Mouse (Mus musculus) adipocyte (in vitro differentiated cells): Measurements from ENCODE around the gene Zfp385b.
A peak's percentile ranks its signal among the peaks of the same experiment; 100 is the strongest.

Experiments used
- DNase-seq: peaks from one replicate; pipeline ENCODE4 v3.0.0-alpha.2; 2016; ENCODE audit warnings: low spot score

Zfp385b gene

DNA sequence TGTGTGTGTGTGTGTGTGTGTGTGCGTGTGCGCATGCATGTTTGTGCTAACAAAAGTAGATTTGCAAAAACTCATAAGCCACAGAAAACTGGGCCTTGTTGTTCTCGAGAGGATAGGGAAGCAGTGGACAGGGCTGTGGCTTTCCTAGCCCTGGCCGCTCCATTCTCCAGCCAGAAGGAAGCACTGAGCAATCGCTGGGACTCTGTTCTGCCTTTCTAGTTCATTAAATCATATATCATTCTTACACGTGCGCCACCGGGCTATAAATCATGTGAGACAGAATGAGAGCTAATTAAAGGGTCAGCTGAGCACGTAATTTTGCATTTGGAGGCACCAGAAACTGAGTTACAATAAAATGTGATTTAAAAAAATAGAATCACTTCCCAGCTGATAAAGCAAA, 29.1 kb downstream of the Zfp385b start:
- DNase-seq: no peak

- DNase-seq: no peak
Measured at GRCm38 (mm10) chr2:77781390-77781789, 38.0 kb downstream of the Zfp385b start.

- DNase-seq: no peak
Measured at GRCm38 (mm10) chr2:77777781-77778180, 41.7 kb downstream of the Zfp385b start.

DNA sequence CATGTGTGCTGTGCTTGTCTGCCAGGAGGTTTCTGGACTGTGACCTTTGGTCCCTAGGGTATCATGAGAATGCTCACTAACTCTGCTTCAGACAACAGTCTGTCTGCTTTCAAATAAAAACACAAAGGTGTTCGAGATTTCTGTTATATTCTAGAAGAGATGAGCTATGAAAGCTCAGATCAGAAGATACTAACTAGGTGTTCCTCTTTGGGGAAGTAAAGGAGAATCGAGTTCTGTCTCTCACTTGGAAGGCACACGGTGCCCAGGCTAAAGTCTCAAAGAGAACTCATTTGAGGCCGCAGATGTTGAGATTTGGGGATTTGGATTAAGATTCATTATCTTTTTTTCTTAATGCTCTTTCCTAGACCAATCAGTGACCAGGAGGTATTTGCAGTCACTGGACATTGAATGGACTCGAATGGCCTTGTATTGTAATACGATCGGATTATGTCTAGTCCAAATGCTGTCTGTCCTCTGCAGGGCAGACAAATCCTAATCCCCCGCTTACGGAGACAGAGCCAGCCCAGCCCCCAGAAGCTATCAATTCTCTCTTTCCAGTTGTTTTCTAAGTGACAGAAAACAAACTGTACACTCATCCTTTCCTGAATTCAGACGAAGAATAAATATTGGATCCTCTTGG, 42.3 kb downstream of the Zfp385b start:
- DNase-seq: no peak

GRCm38 (mm10) chr2:77775247-77775880, 44.1 kb downstream of the Zfp385b start:
- DNase-seq: no peak

DNA sequence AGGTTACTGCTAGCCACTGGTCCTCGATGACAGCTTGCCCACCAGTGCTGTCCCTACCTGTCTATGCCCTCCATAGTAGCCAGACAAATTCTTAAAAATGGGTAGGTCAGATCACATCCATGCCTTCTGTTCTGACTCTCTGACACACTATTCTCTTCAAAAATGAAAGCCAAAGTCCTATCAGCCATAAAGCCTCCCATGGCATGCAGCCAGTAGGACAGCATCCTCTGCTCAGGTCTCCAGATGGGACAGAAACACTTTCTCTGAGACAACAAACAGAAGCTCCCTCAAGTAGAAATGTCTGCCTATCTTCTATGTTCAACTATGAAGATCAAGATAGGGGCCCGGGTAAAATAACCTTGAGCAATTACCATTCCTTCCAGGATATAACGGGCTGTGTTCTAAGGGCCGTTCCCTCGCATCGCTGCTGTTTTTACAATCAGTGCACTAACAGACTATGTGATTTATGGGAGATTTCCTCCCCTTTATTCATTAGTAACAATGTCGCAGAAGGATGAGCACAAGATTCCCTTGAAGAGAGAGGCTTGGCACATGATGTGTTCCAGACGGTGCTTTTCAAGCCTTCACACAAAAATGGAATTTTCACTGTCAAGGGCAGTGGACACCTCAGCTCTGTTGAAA, 49.3 kb downstream of the Zfp385b start:
- DNase-seq: no peak

DNA sequence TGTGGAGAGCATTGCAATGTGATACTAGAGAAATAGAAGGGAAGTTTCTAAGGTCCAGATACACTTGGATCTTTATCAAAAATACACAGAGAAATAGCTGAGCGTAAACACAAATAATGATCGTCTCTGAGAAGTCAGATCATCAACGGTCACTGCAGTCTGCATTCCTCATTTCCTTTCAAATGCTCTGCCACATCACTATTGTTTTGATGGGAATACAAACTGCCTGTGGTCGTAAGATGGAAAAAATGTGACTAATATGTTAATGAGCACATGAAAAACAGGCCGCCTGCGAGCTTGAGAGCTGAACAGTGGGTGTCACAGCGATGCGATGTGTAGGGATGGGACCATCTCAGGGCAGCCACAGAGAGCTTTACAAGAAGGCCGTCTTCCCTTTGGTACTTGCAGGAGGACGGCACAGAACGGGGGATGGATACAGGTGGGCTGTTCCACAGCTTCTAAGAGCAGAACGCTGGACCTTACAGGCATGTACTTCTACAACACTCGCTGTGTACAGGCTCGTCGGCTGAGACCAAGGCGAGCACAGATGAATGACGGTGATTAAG, 51.0 kb downstream of the Zfp385b start:
- no peak for DNase-seq

GRCm38 (mm10) chr2:77761967-77762366, 57.5 kb downstream of the Zfp385b start:
- no peak for DNase-seq

DNA sequence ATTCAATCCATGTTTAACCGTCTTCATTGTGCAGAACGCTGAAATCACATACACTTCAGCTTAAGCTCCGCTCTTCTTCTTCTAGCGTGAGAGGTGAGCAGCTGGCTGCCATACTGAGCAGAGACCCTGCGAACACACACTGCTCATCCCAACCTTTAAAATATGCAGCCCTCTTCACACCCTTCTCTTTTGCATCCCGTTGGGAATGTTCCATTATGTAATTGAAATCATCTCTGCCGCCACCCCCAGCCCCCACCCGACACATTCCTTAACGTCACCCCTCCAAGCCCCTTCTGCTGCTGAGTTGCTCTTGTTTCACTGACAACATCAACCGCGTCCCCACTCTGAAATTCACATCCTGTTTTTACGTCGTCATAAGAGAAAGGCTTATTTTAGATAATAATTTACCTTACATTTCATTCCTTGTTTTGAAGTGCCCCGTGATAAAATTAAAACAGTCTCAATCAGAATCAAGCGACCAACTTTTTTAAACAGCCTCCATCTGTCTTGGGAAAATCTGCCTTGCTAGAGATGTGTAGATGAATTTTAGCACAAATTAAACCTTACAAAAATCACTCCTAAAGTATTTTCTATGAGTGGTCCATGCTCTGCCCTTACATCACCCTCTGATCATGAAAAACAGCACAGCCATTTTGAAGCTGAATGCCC, 60.9 kb downstream of the Zfp385b start:
- DNase-seq: no peak

- no peak for DNase-seq
Measured at GRCm38 (mm10) chr2:77752491-77752890, 66.9 kb downstream of the Zfp385b start.

GRCm38 (mm10) chr2:77749631-77750030, 69.8 kb downstream of the Zfp385b start:
- DNase-seq: peak; percentile 26

DNA sequence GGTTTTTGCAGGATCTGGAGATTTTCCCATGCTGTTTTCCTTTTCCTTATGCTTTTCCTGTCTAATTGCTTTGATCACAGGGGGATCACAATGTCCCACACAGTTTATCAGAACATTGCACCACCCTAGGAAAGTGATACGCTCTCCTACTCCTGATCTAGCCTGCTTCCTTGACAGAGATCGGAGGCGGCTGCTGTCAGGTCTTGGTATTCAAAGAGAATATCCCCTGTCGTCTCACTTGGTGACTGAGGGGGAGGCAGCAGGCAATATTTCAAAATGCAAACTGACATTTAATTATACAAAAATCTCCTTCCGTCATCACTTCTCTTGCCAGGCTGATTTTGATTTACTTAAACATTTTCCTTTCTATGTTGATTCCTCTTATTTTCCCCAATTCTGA, 73.0 kb downstream of the Zfp385b start:
- DNase-seq: no peak

DNA sequence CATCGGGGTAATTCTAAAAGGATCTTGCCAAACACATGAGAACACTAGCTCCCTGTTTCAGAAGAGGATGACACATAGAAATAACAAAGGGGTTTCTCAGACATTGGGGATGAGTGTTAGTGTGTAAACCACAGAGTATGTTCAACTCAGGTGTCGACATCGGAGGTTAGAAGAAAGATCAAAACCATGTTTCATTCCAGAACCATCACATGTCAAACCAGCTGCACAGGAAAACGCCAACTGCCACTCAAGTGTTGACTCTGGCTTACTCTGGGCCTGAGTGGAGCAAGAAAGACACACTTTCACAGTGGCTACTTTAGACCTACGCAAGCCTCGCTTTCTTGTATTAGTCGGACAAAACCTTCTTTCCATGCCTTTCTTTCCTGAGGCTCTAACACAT, 74.2 kb downstream of the Zfp385b start:
- no peak for DNase-seq

DNA sequence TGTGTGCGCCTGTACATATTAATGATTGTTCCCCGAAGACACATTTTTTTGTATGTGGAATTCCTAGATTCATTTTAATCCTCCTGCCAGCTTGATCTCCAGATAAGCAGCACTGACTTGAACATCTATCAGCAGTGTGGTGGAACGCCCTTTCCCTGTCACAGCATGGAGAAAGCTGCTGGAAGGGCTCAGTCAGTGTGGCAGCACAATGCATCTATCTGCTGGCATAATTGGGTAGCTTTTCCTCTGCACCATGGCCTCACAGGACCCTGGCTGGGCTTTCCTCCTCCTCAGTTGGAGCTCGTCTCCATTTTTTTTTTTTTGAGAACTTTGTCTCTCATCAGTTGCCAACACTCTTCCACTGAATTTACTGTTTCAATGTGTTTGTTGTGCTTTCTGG, 77.1 kb downstream of the Zfp385b start:
- DNase-seq: no peak

- DNase-seq: no peak
Measured at GRCm38 (mm10) chr2:77730196-77730595, 89.2 kb downstream of the Zfp385b start.

GRCm38 (mm10) chr2:77726798-77727197, 92.6 kb downstream of the Zfp385b start:
- DNase-seq: no peak

GRCm38 (mm10) chr2:77720806-77721205, 98.6 kb downstream of the Zfp385b start:
- no peak for DNase-seq

- DNase-seq: no peak
Measured at GRCm38 (mm10) chr2:77716367-77716766, 103.1 kb downstream of the Zfp385b start.

- DNase-seq: no peak
Measured at GRCm38 (mm10) chr2:77713886-77714285, 105.6 kb downstream of the Zfp385b start.

- DNase-seq: no peak
Measured at GRCm38 (mm10) chr2:77711751-77712150, 107.7 kb downstream of the Zfp385b start.

- peak; percentile 62 for DNase-seq
Measured at GRCm38 (mm10) chr2:77709206-77709794, 110.1 kb downstream of the Zfp385b start.

- no peak for DNase-seq
Measured at GRCm38 (mm10) chr2:77707138-77707537, 112.3 kb downstream of the Zfp385b start.
